Mouse (Mus musculus) MEL (cell line): ENCODE measurements at regions not wholly inside any gene's neighbourhood (a gene's known extent, or its start where the extent isn't known, plus 50 kb on each side); places are given as distances from the start of the nearest gene placed in this dataset.

Experiments used
- DNase-seq: peaks from one replicate; pipeline ENCODE4 v3.0.0; 2011; ENCODE audit warnings: low read depth, low spot score
- H3K27ac ChIP-seq: 2 replicates; pipeline ENCODE4 v1.5.1; 2012; ENCODE audit warnings: low read depth, mild to moderate bottlenecking, control low read depth, low read length, moderate library complexity; ENCODE audit not compliant: control insufficient read depth
- H3K27me3 ChIP-seq, 2 experiments: fragments of 150-350 bp in 1 of 2; sonication (generic) in 1 of 2; 2 replicates each; pipeline ENCODE4 v1.6.1; 2012; ENCODE audit warnings: low read length in 2 of 2, mild to moderate bottlenecking in 2 of 2, improper control_type of control experiment in 1 of 2, moderate library complexity in 1 of 2; ENCODE audit not compliant: insufficient read depth in 2 of 2, control insufficient read depth in 1 of 2
- H3K36me3 ChIP-seq, 2 experiments: 2 replicates each; pipeline ENCODE4 v1.6.1; 2012 to 2014; ENCODE audit warnings: low read length in 2 of 2, improper control_type of control experiment in 1 of 2, inconsistent platforms in 1 of 2, mild to moderate bottlenecking in 1 of 2; ENCODE audit not compliant: insufficient read depth in 2 of 2, control insufficient read depth in 1 of 2
- H3K4me1 ChIP-seq, 2 experiments: fragments of 150-350 bp in 1 of 2; sonication (generic) in 1 of 2; 2 replicates each; pipeline ENCODE4 v1.6.1; 2012; ENCODE audit warnings: low read length in 2 of 2, improper control_type of control experiment in 1 of 2, mild to moderate bottlenecking in 1 of 2; ENCODE audit not compliant: insufficient read depth in 2 of 2, control insufficient read depth in 1 of 2
- H3K4me3 ChIP-seq, 2 experiments: fragments of 150-350 bp in 1 of 2; sonication (generic) in 1 of 2; 2 replicates each; pipeline ENCODE4 v1.5.1; 2012; ENCODE audit warnings: low read depth in 2 of 2, low read length in 2 of 2, mild to moderate bottlenecking in 2 of 2, moderate library complexity in 2 of 2, control low read depth in 1 of 2, improper control_type of control experiment in 1 of 2; ENCODE audit not compliant: control insufficient read depth in 1 of 2, insufficient read depth in 1 of 2
- H3K79me2 ChIP-seq: 2 replicates; pipeline ENCODE4 v1.6.1; 2012; ENCODE audit warnings: mild to moderate bottlenecking, low read length, moderate library complexity; ENCODE audit not compliant: control insufficient read depth, poor library complexity, insufficient read depth
- H3K9ac ChIP-seq: 2 replicates; pipeline ENCODE4 v1.6.1; 2012; ENCODE audit warnings: low read depth, mild to moderate bottlenecking, control low read depth, low read length, moderate library complexity; ENCODE audit not compliant: control insufficient read depth, poor library complexity, severe bottlenecking
- H3K9me3 ChIP-seq: fragments of 150-350 bp; sonication (generic); replicated peaks from 2 replicates; pipeline ENCODE4 v1.6.1; 2012; ENCODE audit warnings: mild to moderate bottlenecking, low read length, improper control_type of control experiment, moderate library complexity; ENCODE audit not compliant: insufficient read depth
- BHLHE40 ChIP-seq: IDR thresholded peaks from 2 replicates; pipeline ENCODE4 v1.6.1; 2012; ENCODE audit warnings: low read depth, mild to moderate bottlenecking, inconsistent platforms, low read length, improper control_type of control experiment, borderline replicate concordance
- CHD1 ChIP-seq: IDR thresholded peaks from 2 replicates; pipeline ENCODE4 v1.6.1; 2012; ENCODE audit warnings: low read depth, mild to moderate bottlenecking, inconsistent platforms, low read length, improper control_type of control experiment
- CHD2 ChIP-seq: IDR thresholded peaks from 2 replicates; pipeline ENCODE4 v1.6.1; 2011; ENCODE audit warnings: low read length, improper control_type of control experiment
- CTCF ChIP-seq, 3 experiments: IDR thresholded peaks in 2 of 3; conservative IDR thresholded peaks in 1 of 3; 2 replicates each; pipeline ENCODE4 v1.5.1; 2011 to 2012; ENCODE audit warnings: low read length in 3 of 3, low read depth in 2 of 3, mild to moderate bottlenecking in 2 of 3, improper control_type of control experiment in 1 of 3, inconsistent platforms in 1 of 3, mixed read lengths in 1 of 3, moderate library complexity in 1 of 3; ENCODE audit not compliant: control insufficient read depth in 1 of 3, insufficient read depth in 1 of 3, poor library complexity in 1 of 3, severe bottlenecking in 1 of 3
- E2F4 ChIP-seq: IDR thresholded peaks from 2 replicates; pipeline ENCODE4 v1.6.1; 2011; ENCODE audit warnings: low read depth, low read length, improper control_type of control experiment, borderline replicate concordance
- ELF1 ChIP-seq: IDR thresholded peaks from 2 replicates; pipeline ENCODE4 v1.6.1; 2014; ENCODE audit warnings: low read depth, mild to moderate bottlenecking, inconsistent platforms, low read length, improper control_type of control experiment, moderate library complexity
- ETS1 ChIP-seq: IDR thresholded peaks from 2 replicates; pipeline ENCODE4 v1.6.1; 2012; ENCODE audit warnings: low read depth, mild to moderate bottlenecking, inconsistent platforms, low read length, improper control_type of control experiment, moderate library complexity
- GABPA ChIP-seq: IDR thresholded peaks from 2 replicates; pipeline ENCODE4 v1.6.1; 2012; ENCODE audit warnings: low read depth, mild to moderate bottlenecking, inconsistent platforms, low read length, improper control_type of control experiment, moderate library complexity
- GATA1 ChIP-seq: IDR thresholded peaks from 2 replicates; pipeline ENCODE4 v1.6.1; 2011; ENCODE audit warnings: low read depth, low read length, improper control_type of control experiment
- JUND ChIP-seq: IDR thresholded peaks from 2 replicates; pipeline ENCODE4 v1.6.1; 2011; ENCODE audit warnings: low read depth, mild to moderate bottlenecking, improper control_type of control experiment, low read length
- KAT2A ChIP-seq: conservative IDR thresholded peaks from 2 replicates; pipeline ENCODE4 v1.6.1; 2012; ENCODE audit warnings: low read depth, low read length, improper control_type of control experiment, inconsistent platforms
- MAFK ChIP-seq: IDR thresholded peaks from 2 replicates; pipeline ENCODE4 v1.6.1; 2011; ENCODE audit warnings: low read depth, mild to moderate bottlenecking, low read length, improper control_type of control experiment, borderline replicate concordance
- MAX ChIP-seq: IDR thresholded peaks from 2 replicates; pipeline ENCODE4 v1.6.1; 2011; ENCODE audit warnings: low read length, improper control_type of control experiment
- MAZ ChIP-seq: IDR thresholded peaks from 2 replicates; pipeline ENCODE4 v1.6.1; 2012; ENCODE audit warnings: low read depth, mild to moderate bottlenecking, inconsistent platforms, low read length, improper control_type of control experiment
- MEF2A ChIP-seq: IDR thresholded peaks from 2 replicates; pipeline ENCODE4 v1.6.1; 2014; ENCODE audit warnings: low read depth, mild to moderate bottlenecking, inconsistent platforms, low read length, improper control_type of control experiment; ENCODE audit not compliant: poor library complexity, insufficient replicate concordance, severe bottlenecking; ENCODE audit errors: extremely low read depth
- MYB ChIP-seq: IDR thresholded peaks from 2 replicates; pipeline ENCODE4 v1.6.1; 2011; ENCODE audit warnings: mild to moderate bottlenecking, low read depth, low read length, improper control_type of control experiment
- MYC ChIP-seq: IDR thresholded peaks from 2 replicates; pipeline ENCODE4 v1.6.1; 2011; ENCODE audit warnings: low read depth, mild to moderate bottlenecking, low read length, improper control_type of control experiment, moderate library complexity
- NRF1 ChIP-seq: IDR thresholded peaks from 2 replicates; pipeline ENCODE4 v1.6.1; 2014; ENCODE audit warnings: low read depth, mild to moderate bottlenecking, inconsistent platforms, low read length, improper control_type of control experiment, moderate library complexity; ENCODE audit not compliant: poor library complexity, insufficient read depth, severe bottlenecking
- POLR2A ChIP-seq, 2 experiments: IDR thresholded peaks; 2 replicates each; pipeline ENCODE4 v1.6.1; 2011 to 2012; ENCODE audit warnings: low read length in 2 of 2, mild to moderate bottlenecking in 2 of 2, control low read depth in 1 of 2, improper control_type of control experiment in 1 of 2, low read depth in 1 of 2, moderate library complexity in 1 of 2; ENCODE audit not compliant: control insufficient read depth in 1 of 2, insufficient read depth in 1 of 2, poor library complexity in 1 of 2
- POLR2AphosphoS2 ChIP-seq: IDR thresholded peaks from 2 replicates; pipeline ENCODE4 v1.6.1; 2011; ENCODE audit warnings: low read length, improper control_type of control experiment
- SIN3A ChIP-seq: IDR thresholded peaks from 2 replicates; pipeline ENCODE4 v1.6.1; 2012; ENCODE audit warnings: low read length, improper control_type of control experiment, inconsistent platforms
- SMC3 ChIP-seq: IDR thresholded peaks from 2 replicates; pipeline ENCODE4 v1.6.1; 2011; ENCODE audit warnings: low read depth, low read length, improper control_type of control experiment
- TAL1 ChIP-seq: IDR thresholded peaks from 2 replicates; pipeline ENCODE4 v1.6.1; 2012; ENCODE audit warnings: mild to moderate bottlenecking, inconsistent platforms, low read length, moderate library complexity, mixed read lengths
- TBP ChIP-seq: IDR thresholded peaks from 2 replicates; pipeline ENCODE4 v1.8.0; 2011; ENCODE audit warnings: low read depth, low read length, improper control_type of control experiment
- USF1 ChIP-seq: IDR thresholded peaks from 2 replicates; pipeline ENCODE4 v1.6.1; 2014; ENCODE audit warnings: low read depth, mild to moderate bottlenecking, inconsistent platforms, low read length, improper control_type of control experiment, moderate library complexity
- USF2 ChIP-seq, 2 experiments: IDR thresholded peaks; 2 replicates each; pipeline ENCODE4 v1.6.1; 2011 to 2012; ENCODE audit warnings: improper control_type of control experiment in 2 of 2, low read length in 2 of 2, borderline replicate concordance in 1 of 2, inconsistent platforms in 1 of 2, low read depth in 1 of 2, mild to moderate bottlenecking in 1 of 2; ENCODE audit not compliant: insufficient read depth in 1 of 2
- ZC3H11A ChIP-seq: IDR thresholded peaks from 2 replicates; pipeline ENCODE4 v1.6.1; 2012; ENCODE audit warnings: low read depth, mild to moderate bottlenecking, inconsistent platforms, low read length, improper control_type of control experiment
- ZKSCAN1 ChIP-seq: IDR thresholded peaks from 2 replicates; pipeline ENCODE4 v1.6.1; 2012; ENCODE audit warnings: low read depth, mild to moderate bottlenecking, inconsistent platforms, low read length, improper control_type of control experiment, moderate library complexity
- ZMIZ1 ChIP-seq: IDR thresholded peaks from 2 replicates; pipeline ENCODE4 v1.6.1; 2012; ENCODE audit warnings: low read depth, mild to moderate bottlenecking, inconsistent platforms, low read length, improper control_type of control experiment, moderate library complexity
- ZNF384 ChIP-seq: IDR thresholded peaks from 2 replicates; pipeline ENCODE4 v1.6.1; 2012; ENCODE audit warnings: low read depth, mild to moderate bottlenecking, inconsistent platforms, low read length, improper control_type of control experiment

- TF ChIP-seq TAL1 (no peak), KAT2A (no peak), SMC3 (no peak), TBP (no peak), MAFK (no peak), GABPA (no peak), MAZ (no peak), ZNF384 (no peak), JUND (no peak), POLR2AphosphoS2 (no peak), CHD2 (no peak), MYC (no peak), ZC3H11A (no peak), MYB (no peak), ZMIZ1 (no peak), E2F4 (no peak), CTCF (IDR thresholded peaks at IDR 0.05 in 2 of 3, conservative IDR thresholded peaks at IDR 0.05 in 1 of 3; ENCODE audit: control insufficient read depth in 1 of 3, insufficient read depth in 1 of 3, low read depth in 2 of 3, low read length in 3 of 3, poor library complexity in 1 of 3, severe bottlenecking in 1 of 3) (no peak), GATA1 (no peak), MAX (no peak), ELF1 (no peak)
- no peaks in the 10 kb centered on the region for H3K9me3 ChIP-seq
Observed at GRCm38 (mm10) chr16:7666096-7666495, 758.8 kb downstream of the Tmem114 start.

GRCm38 (mm10) chr16:7658133-7658532 is 766.8 kb downstream of the Tmem114 start:
- H3K9ac ChIP-seq: no peak overlapping the region
- H3K27ac ChIP-seq: no peak overlapping the region
- no peak for DNase-seq
- no peaks in the 10 kb centered on the region for H3K9me3 ChIP-seq
- H3K4me3 ChIP-seq: no peak overlapping the region
- TF ChIP-seq ETS1 (no peak), POLR2A (IDR thresholded peaks at IDR 0.05; ENCODE audit: control insufficient read depth in 1 of 2, insufficient read depth in 1 of 2, low read depth in 1 of 2, low read length in 2 of 2, poor library complexity in 1 of 2) (no peak), TBP (no peak), ZKSCAN1 (no peak), CHD1 (no peak), BHLHE40 (no peak), NRF1 (no peak), USF2 (IDR thresholded peaks at IDR 0.05; ENCODE audit: borderline replicate concordance in 1 of 2, insufficient read depth in 1 of 2, low read depth in 1 of 2, low read length in 2 of 2) (no peak), MAFK (no peak), SIN3A (no peak), USF1 (no peak), MEF2A (no peak)
- TF ChIP-seq, all 39 proteins: peak for 0
- Histone ChIP-seq H3K4me1 (no peaks in the 10 kb centered on the region), H3K79me2 (no peaks in the 10 kb centered on the region), H3K36me3 (no peaks in the 10 kb centered on the region), H3K27me3 (no peaks in the 10 kb centered on the region)

More at GRCm38 (mm10) chr16:7666096-7666495, 758.8 kb downstream of the Tmem114 start:
- Histone ChIP-seq H3K36me3 (no peaks in the 10 kb centered on the region), H3K9ac (no peak overlapping the region), H3K27ac (no peak overlapping the region), H3K27me3 (no peaks in the 10 kb centered on the region), H3K4me1 (no peaks in the 10 kb centered on the region), H3K4me3 (no peak overlapping the region), H3K79me2 (no peaks in the 10 kb centered on the region)
- DNase-seq: no peak
